In the genomic region with DNA sequence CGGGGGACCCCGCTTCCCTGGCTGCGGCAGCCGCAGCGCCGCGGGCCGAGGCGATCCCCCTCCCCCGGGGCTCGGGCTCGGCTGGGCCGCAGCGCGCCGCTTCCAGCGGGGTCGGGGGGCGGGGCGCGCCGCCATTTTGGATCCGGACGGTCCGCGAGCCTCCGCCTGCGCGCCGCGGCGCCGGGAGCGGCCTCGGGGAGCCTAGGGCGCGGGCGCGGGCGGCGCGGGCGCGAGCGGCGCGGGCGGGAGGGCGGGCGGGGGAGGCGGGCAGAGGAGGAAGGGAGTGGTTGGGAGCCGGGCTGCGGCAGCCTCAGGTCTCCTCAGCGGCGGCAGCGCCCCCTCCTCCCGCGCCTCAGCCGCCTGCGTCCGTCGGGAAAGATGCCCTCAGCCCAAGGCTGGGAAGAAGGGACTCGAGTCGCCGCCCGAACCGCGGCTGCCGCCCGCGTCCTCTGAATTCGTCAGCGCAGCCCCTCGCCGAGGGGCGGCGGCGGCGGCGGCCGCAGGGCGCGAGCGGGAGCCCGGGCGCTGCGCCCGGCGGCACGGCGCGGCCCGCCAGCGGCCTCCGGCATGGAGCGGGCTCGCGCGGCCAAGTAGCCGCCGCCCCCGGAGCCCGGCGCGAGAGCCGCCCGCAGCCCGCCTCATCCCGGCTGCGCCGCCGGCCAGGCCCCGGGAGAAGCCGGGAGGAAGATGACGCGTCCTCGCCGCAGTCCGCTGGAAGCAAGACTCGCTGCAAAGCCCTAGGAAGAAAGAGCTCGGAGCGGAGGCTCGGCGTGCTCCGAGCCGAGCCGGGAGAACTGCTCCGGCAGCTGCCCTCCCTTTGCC, we compare ENCODE assay signal across 8 mouse cellular contexts. TPM values are rescaled to one million over a fixed set of nuclear protein-coding genes. Genes with fewer than 3 reads are reported as not detected.
A peak's percentile ranks its signal among the peaks of the same experiment; 100 is the strongest.
DNase-seq lines count a peak whose midpoint lies in the region; ATAC-seq and TF ChIP-seq lines count a peak whose summit lies in the region.

TSS of gene Cdc42bpa (plus strand) at position 752 of the 822 bp plus-strand sequence.

- no peaks in the 10 kb centered on the region for H3K36me3 ChIP-seq in C2C12 (ENCODE audit: control insufficient read depth, insufficient read depth)
- H3K36me3 ChIP-seq in limb, embryonic 14.5 days (ENCODE audit: control insufficient read depth, insufficient read depth, low read length): no peaks in the 10 kb centered on the region
- H3K36me3 ChIP-seq in midbrain, embryonic 15.5 days (replicated peaks): no peaks in the 10 kb centered on the region

- H3K79me2 ChIP-seq in C2C12 (ENCODE audit: control insufficient read depth, insufficient read depth): peaks cover 47% of the 10 kb centered on the region

- no peak for TF ChIP-seq POLR2A in bone marrow macrophage, adult 2 months (IDR thresholded peaks at IDR 0.05; ENCODE audit: borderline replicate concordance, low read depth, low read length)
- peak; percentile 74; the same call in 1 of the 2 replicates for TF ChIP-seq POLR2A in embryonic fibroblast, embryonic 13.5 days (IDR thresholded peaks at IDR 0.05; ENCODE audit: low read depth, low read length)
- TF ChIP-seq POLR2A in limb, embryonic 14.5 days (IDR thresholded peaks at IDR 0.05; ENCODE audit: borderline replicate concordance, extremely low read depth, insufficient read depth, insufficient read length): peak; percentile 71; the same call in 1 of the 2 replicates

- H3ac ChIP-seq in C2C12 (ENCODE audit: control insufficient read depth, insufficient read length, low read depth): peak within 1 kb of the TSS; percentile 96

- H3K4me1 ChIP-seq in bone marrow macrophage, adult 2 months (ENCODE audit: control insufficient read depth, insufficient read depth, low read length): no peaks in the 10 kb centered on the region
- no peaks in the 10 kb centered on the region for H3K4me1 ChIP-seq in embryonic fibroblast, embryonic 13.5 days (ENCODE audit: control insufficient read depth, insufficient read depth, low read length)
- H3K4me1 ChIP-seq in limb, embryonic 14.5 days (ENCODE audit: control insufficient read depth, insufficient read depth, low read length): peaks cover 22% of the 10 kb centered on the region
- H3K4me1 ChIP-seq in midbrain, embryonic 15.5 days: peaks cover 32% of the 10 kb centered on the region

- H3K9ac ChIP-seq in limb, embryonic 14.5 days (ENCODE audit: low read depth, low read length, severe bottlenecking): peak within 1 kb of the TSS; percentile 91
- H3K9ac ChIP-seq in midbrain, embryonic 15.5 days: peak within 1 kb of the TSS; percentile 98

- ATAC-seq in limb, embryonic 14.5 days (ENCODE audit: low FRiP score, low read depth): peak; percentile 93
- peak; percentile 96 for ATAC-seq in midbrain, embryonic 15.5 days (replicated peaks)

- no peak for TF ChIP-seq CTCF in C2C12 (IDR thresholded peaks at IDR 0.05; ENCODE audit: control insufficient read depth, insufficient read depth, insufficient read length)
- TF ChIP-seq CTCF in bone marrow macrophage, adult 2 months (IDR thresholded peaks at IDR 0.05; ENCODE audit: low read depth, low read length): no peak
- TF ChIP-seq CTCF in embryonic fibroblast, embryonic 13.5 days (IDR thresholded peaks at IDR 0.05; ENCODE audit: borderline replicate concordance, insufficient read depth, low read length): no peak

- H3K9me3 ChIP-seq in limb, embryonic 14.5 days (ENCODE audit: control insufficient read depth, low read length): no peaks in the 10 kb centered on the region
- H3K9me3 ChIP-seq in midbrain, embryonic 15.5 days: no peaks in the 10 kb centered on the region

- WGBS in limb, embryonic 14.5 days: under 1% methylated on average over 78 of the region's 128 CpGs
- under 1% methylated on average over 107 of the region's 128 CpGs for WGBS in midbrain, embryonic 15.5 days

- H3K79me3 ChIP-seq in C2C12 (ENCODE audit: low read depth): peaks cover 39% of the 10 kb centered on the region

- peak within 1 kb of the TSS; percentile 86 for H3K4me2 ChIP-seq in limb, embryonic 14.5 days (replicated peaks; ENCODE audit: low read depth, low read length, severe bottlenecking)
- peak within 1 kb of the TSS; percentile 82 for H3K4me2 ChIP-seq in midbrain, embryonic 15.5 days

- peak; percentile 69 to 78 for DNase-seq in heart, adult 9 months (ENCODE audit: low spot score in 2 of 2)
- DNase-seq in kidney, adult 9 months: peak; percentile 77
- DNase-seq in limb, embryonic 14.5 days (ENCODE audit: low spot score): peak; percentile 72
- peak; percentile 44 to 63 for DNase-seq in spleen, postnatal 14 days (ENCODE audit: low spot score in 2 of 2)

- no peak within 1 kb of the TSS for H3K27ac ChIP-seq in bone marrow macrophage, adult 2 months (ENCODE audit: insufficient read depth, low read depth, low read length)
- peak within 1 kb of the TSS; percentile 87 for H3K27ac ChIP-seq in embryonic fibroblast, embryonic 13.5 days (ENCODE audit: insufficient read depth, low read length)
- H3K27ac ChIP-seq in limb, embryonic 14.5 days (replicated peaks; ENCODE audit: low read depth, low read length): peak within 1 kb of the TSS; percentile 94
- H3K27ac ChIP-seq in midbrain, embryonic 15.5 days: peak within 1 kb of the TSS; percentile 98

- peak within 1 kb of the TSS; percentile 82 for H3K4me3 ChIP-seq in C2C12 (ENCODE audit: insufficient read depth, poor library complexity, severe bottlenecking)
- H3K4me3 ChIP-seq in bone marrow macrophage, adult 2 months (ENCODE audit: insufficient read depth, low read length): peak within 1 kb of the TSS; percentile 76
- H3K4me3 ChIP-seq in embryonic fibroblast, embryonic 13.5 days (ENCODE audit: insufficient read depth, low read length): peak within 1 kb of the TSS; percentile 100
- peak within 1 kb of the TSS; percentile 78 for H3K4me3 ChIP-seq in limb, embryonic 14.5 days (replicated peaks; ENCODE audit: low read length)
- H3K4me3 ChIP-seq in midbrain, embryonic 15.5 days: peak within 1 kb of the TSS; percentile 90

- no peaks in the 10 kb centered on the region for H3K27me3 ChIP-seq in C2C12 (ENCODE audit: control insufficient read depth, insufficient read depth, insufficient read length)
- no peaks in the 10 kb centered on the region for H3K27me3 ChIP-seq in limb, embryonic 14.5 days (ENCODE audit: control insufficient read depth, insufficient read depth, low read length)
- no peaks in the 10 kb centered on the region for H3K27me3 ChIP-seq in midbrain, embryonic 15.5 days (replicated peaks)

TF ChIP-seq in C2C12, 6 proteins besides CTCF, POLR2A, EP300 and RAD21:
- no peak for TF ChIP-seq MYOD1 (IDR thresholded peaks at IDR 0.05; ENCODE audit: control insufficient read depth, insufficient read length, low read depth)
- TF ChIP-seq USF1 (IDR thresholded peaks at IDR 0.05; ENCODE audit: low read depth): no peak
- TF ChIP-seq MYOG (IDR thresholded peaks at IDR 0.05; ENCODE audit: control insufficient read depth, extremely low read depth, insufficient read length): no peak
- TF ChIP-seq FOSL1 (IDR thresholded peaks at IDR 0.05; ENCODE audit: insufficient read depth, low read length, poor library complexity, severe bottlenecking): no peak
- no peak for TF ChIP-seq CEBPB (IDR thresholded peaks at IDR 0.05; ENCODE audit: low read depth)
- no peak for TF ChIP-seq MAX (IDR thresholded peaks at IDR 0.05)

RNA-seq across cellular contexts. Expression of gene Cdc42bpa, which starts in this region (rescaled TPM):
- polyA plus RNA-seq in C2C12 (2012; fragmentation: generic; extraction: Trizol): 10.7 TPM
- 2.0 and 2.6 TPM in 2 replicates for polyA plus RNA-seq in bone marrow macrophage, adult 2 months (2012; ENCODE audit: insufficient read depth, insufficient read length, missing spikeins)
- 109 and 138 TPM in 2 replicates for polyA plus RNA-seq in embryonic fibroblast, embryonic 13.5 days (2011; ENCODE audit: insufficient read length, low read depth, missing spikeins)
- polyA plus RNA-seq in limb, embryonic 14.5 days (2012; rRNA removed): 27.6 and 29.1 TPM in 2 replicates
- polyA plus RNA-seq in limb, embryonic 14.5 days (2014; fragmentation: Nextera tagmentation; extraction: Ambion mirVana): 16.8 and 20.6 TPM in 2 replicates
- 28.5 and 28.9 TPM in 2 replicates for polyA plus RNA-seq in midbrain, embryonic 15.5 days (2015; fragmentation: Nextera tagmentation; extraction: Ambion mirVana)
